Mouse (Mus musculus) limb, embryonic 11.5 days (tissue): Measurements from ENCODE around the gene Rfc2. TPM values are rescaled to one million over a fixed set of nuclear protein-coding genes. Genes with fewer than 3 reads are reported as not detected.

Source experiments
- ATAC-seq: fragments of 200-750 bp; cut with Nextera tagmentation; 2 replicates; pipeline ENCODE4 v1.8.0; 2017; ENCODE audit warnings: low read depth; ENCODE audit not compliant: insufficient number of reproducible peaks, low FRiP score, low TSS enrichment
- DNase-seq: peaks from one replicate; pipeline ENCODE4 v3.0.0-alpha.2; 2015; ENCODE audit warnings: low spot score
- H3K27ac ChIP-seq: fragments of 300-500 bp; sonication (generic); replicated peaks from 2 replicates; pipeline ENCODE4 v1.5.1; 2014; ENCODE audit warnings: low read depth, mild to moderate bottlenecking, low read length
- H3K27me3 ChIP-seq: fragments of 300-500 bp; sonication (generic); 2 replicates; pipeline ENCODE4 v1.6.1; 2014; ENCODE audit warnings: mild to moderate bottlenecking, low read length, mixed read lengths; ENCODE audit not compliant: control insufficient read depth, insufficient read depth
- H3K36me3 ChIP-seq: fragments of 300-500 bp; sonication (generic); 2 replicates; pipeline ENCODE4 v1.6.1; 2014; ENCODE audit warnings: mild to moderate bottlenecking, low read length, moderate library complexity, mixed read lengths; ENCODE audit not compliant: control insufficient read depth, insufficient read depth
- H3K4me1 ChIP-seq: fragments of 300-500 bp; sonication (generic); 2 replicates; pipeline ENCODE4 v1.6.1; 2014; ENCODE audit warnings: low read length, mixed read lengths; ENCODE audit not compliant: control insufficient read depth, insufficient read depth
- H3K4me2 ChIP-seq: fragments of 300-500 bp; sonication (generic); 2 replicates; pipeline ENCODE4 v1.6.1; 2014; ENCODE audit warnings: low read depth, mild to moderate bottlenecking, moderate library complexity; ENCODE audit not compliant: severe bottlenecking
- H3K4me3 ChIP-seq: fragments of 300-500 bp; sonication (generic); 2 replicates; pipeline ENCODE4 v1.5.1; 2014; ENCODE audit warnings: low read depth, low read length
- H3K9ac ChIP-seq: fragments of 300-500 bp; sonication (generic); 2 replicates; pipeline ENCODE4 v1.6.1; 2014; ENCODE audit warnings: mild to moderate bottlenecking, low read length
- H3K9me3 ChIP-seq: fragments of 300-500 bp; sonication (generic); 2 replicates; pipeline ENCODE4 v1.6.1; 2016; ENCODE audit warnings: low read length; ENCODE audit not compliant: control insufficient read depth
- WGBS: fragments of 180-500 bp; shearing (Covaris S2); extraction: QIAGEN DNeasy Blood & Tissue Kit; methylation state at CpG from one replicate; pipeline ENCODE4 v1.1.7; 2014; 5-methylcytosine and 5-hydroxymethylcytosine counted together
- polyA plus RNA-seq: library from polyadenylated mRNA; unstranded; fragments of >200 nt; fragmentation: Nextera tagmentation; extraction: Ambion mirVana; gene quantifications from 2 replicates; pipeline ENCODE4 v1.2.1, GENCODE M21; 2014

Rfc2 gene
- polyA plus RNA-seq: 395 and 420 TPM in 2 replicates

DNA sequence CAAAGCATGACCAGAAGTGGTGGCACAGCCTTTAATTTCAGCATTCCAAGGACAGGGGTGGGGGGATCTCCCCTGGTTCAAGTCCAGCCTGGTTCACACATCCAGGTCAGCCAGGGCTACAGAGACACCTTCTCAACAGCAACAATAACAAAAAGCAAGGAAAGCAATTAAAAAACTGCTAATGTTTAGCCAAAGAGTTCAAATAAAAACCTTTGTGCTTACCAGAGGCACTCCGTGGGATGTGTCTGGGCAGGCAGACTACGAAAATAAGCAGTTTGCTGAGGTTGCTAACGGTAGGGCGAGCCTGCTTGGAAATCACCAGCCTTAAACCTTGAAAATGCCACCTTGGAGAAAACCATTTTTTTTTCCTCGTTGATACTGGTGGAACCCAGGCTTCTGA is at the start of gene Rfc2:
Gene Rfc2, plus strand, starts transcription at position 221 of the 400 bp plus-strand sequence.
- 83% methylated on average over 5 of the region's 5 CpGs for WGBS
- H3K9ac ChIP-seq: no peak within 1 kb of the TSS
- H3K4me1 ChIP-seq: peaks cover 8% of the 10 kb centered on the region; the same call in 1 of the 2 replicates
- H3K27ac ChIP-seq: no peak within 1 kb of the TSS
- ATAC-seq (no peak), DNase-seq (no peak)
- H3K9me3 ChIP-seq: no peaks in the 10 kb centered on the region
- no peak within 1 kb of the TSS for H3K4me3 ChIP-seq
- no peak within 1 kb of the TSS for H3K4me2 ChIP-seq
- H3K27me3 ChIP-seq: no peaks in the 10 kb centered on the region
- no peaks in the 10 kb centered on the region for H3K36me3 ChIP-seq

DNA sequence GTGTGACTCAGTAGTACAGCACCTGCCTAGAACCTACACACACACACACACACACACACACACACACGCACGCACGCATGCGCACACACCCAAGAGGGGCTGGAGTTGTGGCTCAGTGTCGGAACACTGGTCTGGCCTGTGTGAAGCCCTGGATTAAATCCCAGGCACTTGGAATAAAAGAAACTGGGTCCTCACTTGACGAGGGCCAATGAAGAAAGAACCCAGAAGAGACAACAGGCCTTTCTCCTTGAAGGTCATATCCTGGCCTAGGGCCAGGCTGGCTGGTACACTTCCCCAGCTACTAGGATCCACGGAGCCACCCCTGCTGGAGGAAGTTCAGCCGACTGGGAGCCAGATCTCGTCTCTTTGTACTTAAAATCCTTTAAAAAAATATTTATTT is 49.6 kb upstream of the Rfc2 start:
- H3K9ac ChIP-seq: no peak overlapping the region
- DNase-seq (no peak), ATAC-seq (no peak)
- H3K27me3 ChIP-seq: no peaks in the 10 kb centered on the region
- no peaks in the 10 kb centered on the region for H3K4me1 ChIP-seq
- peaks cover 10% of the 10 kb centered on the region for H3K36me3 ChIP-seq
- no peak overlapping the region for H3K27ac ChIP-seq
- H3K4me2 ChIP-seq: no peak overlapping the region
- H3K4me3 ChIP-seq: no peak overlapping the region
- H3K9me3 ChIP-seq: no peaks in the 10 kb centered on the region
- 91% methylated on average over 9 of the region's 9 CpGs for WGBS

DNA sequence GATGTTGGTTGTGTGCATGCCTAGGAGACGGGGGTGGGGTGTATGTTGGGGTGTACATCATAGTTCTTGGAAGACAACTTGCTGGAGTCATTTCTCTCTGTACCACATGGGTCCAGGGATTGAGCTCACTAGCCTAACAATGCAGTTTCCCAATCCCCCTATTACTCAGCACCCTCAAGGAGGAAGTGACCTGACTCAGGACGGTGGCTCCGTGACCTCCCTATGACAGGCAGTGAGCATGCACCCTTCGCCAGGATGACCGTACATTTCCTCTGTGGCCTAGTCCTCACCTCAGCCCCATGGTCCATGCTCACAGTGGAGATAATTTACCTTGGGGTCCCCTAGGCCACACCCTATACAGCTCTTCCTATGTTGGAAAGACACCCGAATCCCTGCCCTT is 48.7 kb upstream of the Rfc2 start:
- Histone ChIP-seq H3K4me2 (no peak overlapping the region), H3K9ac (no peak overlapping the region), H3K4me1 (no peaks in the 10 kb centered on the region), H3K4me3 (no peak overlapping the region), H3K27ac (no peak overlapping the region), H3K36me3 (peaks cover 10% of the 10 kb centered on the region), H3K27me3 (no peaks in the 10 kb centered on the region), H3K9me3 (no peaks in the 10 kb centered on the region; the same call in 1 of the 2 replicates)
- ATAC-seq (no peak), DNase-seq (no peak)
- 96% methylated on average over 6 of the region's 6 CpGs for WGBS

DNA sequence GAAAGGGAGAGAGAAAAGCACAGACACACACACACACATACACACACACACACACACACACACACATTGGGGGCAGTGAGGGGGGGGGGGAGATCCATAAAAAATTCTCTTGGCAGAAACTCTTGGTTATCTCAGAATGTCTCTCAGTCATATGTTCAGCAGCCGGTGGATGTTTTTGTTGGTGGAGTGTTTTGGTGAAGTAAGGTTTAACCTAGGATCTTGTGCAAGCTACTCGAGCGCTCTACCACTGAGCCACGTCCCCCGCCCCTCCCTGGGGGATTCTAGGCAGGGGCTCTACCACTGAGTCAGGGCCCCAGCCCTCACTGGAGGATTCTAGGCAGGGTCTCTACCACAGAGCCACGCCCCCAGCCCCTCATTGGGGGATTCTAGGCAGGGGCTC is 45.1 kb upstream of the Rfc2 start:
- no peak overlapping the region for H3K4me2 ChIP-seq
- no peaks in the 10 kb centered on the region for H3K27me3 ChIP-seq
- no peaks in the 10 kb centered on the region; the same call in 1 of the 2 replicates for H3K9me3 ChIP-seq
- H3K27ac ChIP-seq: no peak overlapping the region
- peaks cover 13% of the 10 kb centered on the region for H3K36me3 ChIP-seq
- no peak overlapping the region for H3K4me3 ChIP-seq
- WGBS: 95% methylated on average over 6 of the region's 6 CpGs
- no peak for ATAC-seq
- H3K4me1 ChIP-seq: peaks cover 6% of the 10 kb centered on the region; the same call in 1 of the 2 replicates
- H3K9ac ChIP-seq: no peak overlapping the region
- DNase-seq: no peak

DNA sequence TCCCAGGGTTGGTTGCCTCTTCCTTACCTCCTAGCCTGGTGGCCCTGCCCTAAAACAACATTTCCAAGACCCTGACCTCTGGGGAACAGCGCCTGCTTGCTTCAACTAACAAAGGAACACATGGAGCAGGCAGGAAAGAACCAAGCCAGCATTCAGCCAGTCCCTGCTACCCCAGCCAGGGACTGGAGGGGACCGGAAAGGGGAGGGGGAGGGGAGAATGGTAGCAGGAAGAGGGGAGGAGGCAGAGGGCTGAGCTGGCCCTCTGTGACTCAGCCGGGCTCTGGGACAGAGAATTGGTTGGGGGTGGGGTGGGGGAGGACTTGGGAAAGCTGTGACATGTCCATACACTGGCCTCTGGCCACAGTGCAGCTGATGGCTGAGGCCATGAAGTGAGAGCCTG is 41.3 kb upstream of the Rfc2 start:
- Histone ChIP-seq H3K9me3 (no peaks in the 10 kb centered on the region; the same call in 1 of the 2 replicates), H3K4me1 (peaks cover 8% of the 10 kb centered on the region; the same call in 1 of the 2 replicates), H3K36me3 (peaks cover 4% of the 10 kb centered on the region), H3K4me2 (no peak overlapping the region), H3K9ac (peak overlapping the region; percentile 41; the same call in 1 of the 2 replicates), H3K27ac (peak overlapping the region; percentile 68), H3K4me3 (no peak overlapping the region), H3K27me3 (no peaks in the 10 kb centered on the region)
- peak; percentile 77 for DNase-seq
- peak; percentile 88 for ATAC-seq
- WGBS: 8% methylated on average over 3 of the region's 3 CpGs

DNA sequence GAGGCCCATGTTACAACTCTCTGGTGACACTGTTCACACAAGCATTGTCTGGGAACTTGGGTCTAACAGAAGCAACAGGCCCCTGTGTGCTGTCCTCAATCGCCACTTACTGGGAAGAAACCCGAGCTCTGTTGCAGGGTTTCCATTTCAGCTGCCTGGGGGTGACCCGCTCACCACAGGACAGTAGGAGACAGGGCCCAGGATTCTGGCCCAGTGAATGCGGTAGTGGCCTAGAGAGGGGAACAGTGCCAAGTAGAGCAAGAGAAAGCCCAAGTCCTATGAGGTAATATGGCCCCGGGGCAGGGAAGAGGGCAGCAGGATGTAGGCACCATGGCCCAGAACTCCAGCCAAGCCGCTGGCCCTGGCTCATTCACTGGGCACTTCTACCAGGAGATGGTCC is 40.3 kb upstream of the Rfc2 start:
- Histone ChIP-seq H3K9ac (no peak overlapping the region), H3K4me2 (no peak overlapping the region), H3K27ac (peak overlapping the region; percentile 68; the same call in 1 of the 2 replicates), H3K9me3 (no peaks in the 10 kb centered on the region; the same call in 1 of the 2 replicates), H3K36me3 (peaks cover 3% of the 10 kb centered on the region), H3K4me1 (peaks cover 8% of the 10 kb centered on the region; the same call in 1 of the 2 replicates), H3K27me3 (no peaks in the 10 kb centered on the region), H3K4me3 (no peak overlapping the region)
- DNase-seq (no peak), ATAC-seq (no peak)
- WGBS: 70% methylated on average over 6 of the region's 6 CpGs

DNA sequence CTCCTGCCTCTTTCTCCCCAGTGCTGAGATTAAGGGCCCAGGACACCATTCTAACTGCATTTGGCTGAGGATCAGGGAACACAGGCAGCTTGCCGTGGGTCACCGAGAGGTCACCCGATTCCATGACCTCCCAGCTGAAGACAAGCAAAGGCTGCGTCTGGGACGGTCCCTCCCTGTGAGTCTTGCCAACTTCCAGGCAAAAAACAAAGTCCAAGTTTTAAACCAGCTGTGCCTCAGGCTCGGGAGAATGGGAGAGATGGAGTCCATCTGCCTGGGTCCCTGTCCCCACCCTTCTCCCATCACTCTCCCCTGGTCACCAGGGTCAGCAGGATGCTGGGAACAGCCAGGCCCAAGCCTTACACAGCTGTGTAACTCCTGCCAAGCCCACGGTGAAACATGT is 39.5 kb upstream of the Rfc2 start:
- no peak overlapping the region for H3K27ac ChIP-seq
- H3K4me1 ChIP-seq: peaks cover 8% of the 10 kb centered on the region; the same call in 1 of the 2 replicates
- 47% methylated on average over 7 of the region's 7 CpGs for WGBS
- H3K4me3 ChIP-seq: no peak overlapping the region
- H3K27me3 ChIP-seq: no peaks in the 10 kb centered on the region
- H3K9me3 ChIP-seq: no peaks in the 10 kb centered on the region; the same call in 1 of the 2 replicates
- H3K4me2 ChIP-seq: no peak overlapping the region
- DNase-seq (no peak), ATAC-seq (no peak)
- no peak overlapping the region for H3K9ac ChIP-seq
- H3K36me3 ChIP-seq: peaks cover 3% of the 10 kb centered on the region

DNA sequence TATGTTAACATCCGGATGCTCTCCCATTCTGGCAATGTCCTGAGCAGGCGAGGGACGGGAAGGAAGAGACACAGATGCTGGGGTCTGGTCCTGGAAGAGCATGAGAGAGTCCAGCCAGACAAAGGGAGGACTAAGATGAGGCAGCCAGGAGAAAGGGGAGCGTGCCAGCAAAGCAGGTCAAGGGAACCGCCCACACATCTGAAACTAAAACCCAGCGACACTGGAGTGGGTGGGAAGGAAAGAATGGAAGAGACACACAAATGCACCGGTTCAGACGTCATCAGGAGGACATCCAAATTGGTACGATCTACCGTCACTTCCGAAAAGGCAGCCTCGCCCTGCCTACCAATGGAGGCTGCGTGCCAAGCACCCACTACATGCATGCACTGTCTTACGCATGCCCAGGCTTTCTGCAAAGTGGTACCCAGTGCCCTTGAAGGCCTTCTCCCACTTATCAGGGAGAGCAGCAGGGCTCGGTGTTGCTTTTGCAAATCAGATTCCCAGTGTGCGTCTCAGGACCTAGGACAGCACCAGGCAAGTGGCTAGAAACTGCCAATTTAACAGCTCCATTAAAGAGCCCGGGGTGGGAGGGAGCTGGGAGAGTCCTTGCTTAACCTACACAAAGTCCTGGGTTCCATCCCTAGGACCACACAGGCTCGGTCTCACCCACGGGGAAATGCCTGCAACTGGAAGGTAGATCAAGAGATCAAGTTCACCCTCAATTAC is 36.5 kb upstream of the Rfc2 start:
- no peaks in the 10 kb centered on the region; the same call in 1 of the 2 replicates for H3K36me3 ChIP-seq
- H3K4me1 ChIP-seq: peaks cover 11% of the 10 kb centered on the region; the same call in 1 of the 2 replicates
- no peak overlapping the region for H3K27ac ChIP-seq
- 64% methylated on average over 19 of the region's 19 CpGs for WGBS
- no peak overlapping the region for H3K4me3 ChIP-seq
- H3K4me2 ChIP-seq: no peak overlapping the region
- H3K27me3 ChIP-seq: no peaks in the 10 kb centered on the region
- ATAC-seq (no peak), DNase-seq (peak; percentile 65)
- H3K9me3 ChIP-seq: no peaks in the 10 kb centered on the region
- H3K9ac ChIP-seq: no peak overlapping the region
